In genomic region chr13:43565346-43565745, GRCm38 (mm10) we compare ENCODE assay signal across 9 mouse cellular contexts. TPM values are rescaled to one million over a fixed set of nuclear protein-coding genes. Genes with fewer than 3 reads are reported as not detected.
DNase-seq lines count a peak whose midpoint lies in the region; ATAC-seq and TF ChIP-seq lines count a peak whose summit lies in the region.
"Had no signal": no experiment of that assay in that cellular context is flagged by ENCODE, and none has a peak within 500 bp of the region (broad histone marks: within the 10 kb centered on the region; RNA-seq: fewer than 3 reads in every experiment).

No protein-coding gene starts in this region.

- no peak overlapping the region for H3K4me2 ChIP-seq in midbrain, embryonic 14.5 days (ENCODE audit: low read length)
- H3K4me2 ChIP-seq in midbrain, embryonic 16.5 days (ENCODE audit: low read length) = no peak overlapping the region
- no peak overlapping the region for H3K4me2 ChIP-seq in forebrain, embryonic 14.5 days (ENCODE audit: low read length)
- H3K4me2 ChIP-seq in hindbrain, postnatal 0 days (ENCODE audit: low read depth, low read length) = no peak overlapping the region
- no peak overlapping the region for H3K4me2 ChIP-seq in limb, embryonic 14.5 days (replicated peaks; ENCODE audit: low read depth, low read length, severe bottlenecking)
- H3K4me2 ChIP-seq: heart, embryonic 13.5 days had no signal

- H3K4me1 ChIP-seq in midbrain, embryonic 14.5 days (ENCODE audit: control insufficient read depth, insufficient read depth, low read length) = no peaks in the 10 kb centered on the region
- peaks cover 10% of the 10 kb centered on the region; the same call in 1 of the 2 replicates for H3K4me1 ChIP-seq in midbrain, embryonic 16.5 days (ENCODE audit: control insufficient read depth, insufficient read depth, low read length)
- H3K4me1 ChIP-seq in forebrain, embryonic 14.5 days (ENCODE audit: control insufficient read depth, insufficient read depth, low read length) = peaks cover 2% of the 10 kb centered on the region
- H3K4me1 ChIP-seq in hindbrain, postnatal 0 days (ENCODE audit: insufficient read depth, low read length) = no peaks in the 10 kb centered on the region
- no peaks in the 10 kb centered on the region; the same call in 1 of the 2 replicates for H3K4me1 ChIP-seq in limb, embryonic 14.5 days (ENCODE audit: control insufficient read depth, insufficient read depth, low read length)

- TF ChIP-seq POLR2A in limb, embryonic 14.5 days (IDR thresholded peaks at IDR 0.05; ENCODE audit: borderline replicate concordance, extremely low read depth, insufficient read depth, insufficient read length) = no peak

- peak; percentile 95 for TF ChIP-seq CTCF in hindbrain, postnatal 0 days (IDR thresholded peaks at IDR 0.05; ENCODE audit: low read depth)

- no peak for ATAC-seq in midbrain, embryonic 14.5 days (ENCODE audit: low FRiP score, low TSS enrichment)
- no peak for ATAC-seq in midbrain, embryonic 16.5 days
- ATAC-seq in forebrain, embryonic 14.5 days = peak; percentile 63
- no peak for ATAC-seq in hindbrain, postnatal 0 days
- ATAC-seq in limb, embryonic 14.5 days (ENCODE audit: low FRiP score, low read depth) = peak; percentile 50; the same call in 1 of the 2 replicates

- H3K27me3 ChIP-seq in midbrain, embryonic 14.5 days (ENCODE audit: control insufficient read depth, insufficient read depth, low read length) = no peaks in the 10 kb centered on the region
- no peaks in the 10 kb centered on the region for H3K27me3 ChIP-seq in midbrain, embryonic 16.5 days (ENCODE audit: control insufficient read depth, insufficient read depth, low read depth, low read length)
- no peaks in the 10 kb centered on the region for H3K27me3 ChIP-seq in forebrain, embryonic 14.5 days (replicated peaks; ENCODE audit: control insufficient read depth, insufficient read depth, low read length)
- H3K27me3 ChIP-seq in hindbrain, postnatal 0 days (ENCODE audit: insufficient read depth, low read length) = no peaks in the 10 kb centered on the region
- H3K27me3 ChIP-seq in limb, embryonic 14.5 days (ENCODE audit: control insufficient read depth, insufficient read depth, low read length) = no peaks in the 10 kb centered on the region
- H3K27me3 ChIP-seq: heart, embryonic 13.5 days had no signal

- no peak overlapping the region for H3K4me3 ChIP-seq in midbrain, embryonic 14.5 days (replicated peaks; ENCODE audit: low read depth, low read length)
- H3K4me3 ChIP-seq in midbrain, embryonic 16.5 days (ENCODE audit: low read depth, low read length) = no peak overlapping the region
- no peak overlapping the region for H3K4me3 ChIP-seq in forebrain, embryonic 14.5 days (ENCODE audit: low read depth, low read length)
- no peak overlapping the region for H3K4me3 ChIP-seq in hindbrain, postnatal 0 days (ENCODE audit: low read length)
- H3K4me3 ChIP-seq in limb, embryonic 14.5 days (replicated peaks; ENCODE audit: low read length) = no peak overlapping the region
- H3K4me3 ChIP-seq: heart, embryonic 13.5 days had no signal

- DNase-seq in midbrain, embryonic 14.5 days = peak; percentile 91
- DNase-seq in cerebellum, adult 11 months = peak; percentile 64
- peak; percentile 90 for DNase-seq in forebrain, embryonic 14.5 days (ENCODE audit: low spot score)
- DNase-seq in hindbrain, postnatal 0 days (ENCODE audit: low spot score) = peak; percentile 86
- peak; percentile 87 for DNase-seq in limb, embryonic 14.5 days (ENCODE audit: low spot score)
- peak; percentile 71 for DNase-seq in retina, adult 2 months (ENCODE audit: low read depth, low spot score)
- peak; percentile 87 for DNase-seq in thymus, postnatal 4 days

- H3K36me3 ChIP-seq in midbrain, embryonic 14.5 days (ENCODE audit: control insufficient read depth, insufficient read depth, low read length) = no peaks in the 10 kb centered on the region
- H3K36me3 ChIP-seq in midbrain, embryonic 16.5 days (ENCODE audit: control insufficient read depth, insufficient read depth, low read length) = no peaks in the 10 kb centered on the region
- no peaks in the 10 kb centered on the region for H3K36me3 ChIP-seq in forebrain, embryonic 14.5 days (ENCODE audit: control insufficient read depth, insufficient read depth, low read length)
- H3K36me3 ChIP-seq in hindbrain, postnatal 0 days (ENCODE audit: insufficient read depth, low read length) = no peaks in the 10 kb centered on the region
- no peaks in the 10 kb centered on the region for H3K36me3 ChIP-seq in limb, embryonic 14.5 days (ENCODE audit: control insufficient read depth, insufficient read depth, low read length)
- H3K36me3 ChIP-seq: heart, embryonic 13.5 days had no signal

- H3K27ac ChIP-seq in midbrain, embryonic 14.5 days (replicated peaks; ENCODE audit: low read depth, low read length) = no peak overlapping the region
- H3K27ac ChIP-seq in midbrain, embryonic 16.5 days (ENCODE audit: low read length) = no peak overlapping the region
- H3K27ac ChIP-seq in forebrain, embryonic 14.5 days (ENCODE audit: low read depth, low read length) = no peak overlapping the region
- H3K27ac ChIP-seq in hindbrain, postnatal 0 days = no peak overlapping the region
- H3K27ac ChIP-seq in limb, embryonic 14.5 days (replicated peaks; ENCODE audit: low read depth, low read length) = no peak overlapping the region
- H3K27ac ChIP-seq: heart, embryonic 13.5 days had no signal

- no peaks in the 10 kb centered on the region for H3K9me3 ChIP-seq in midbrain, embryonic 14.5 days (ENCODE audit: control insufficient read depth, low read length)
- H3K9me3 ChIP-seq in midbrain, embryonic 16.5 days (replicated peaks; ENCODE audit: control insufficient read depth, low read length, poor library complexity, severe bottlenecking) = no peaks in the 10 kb centered on the region
- no peaks in the 10 kb centered on the region for H3K9me3 ChIP-seq in forebrain, embryonic 14.5 days (replicated peaks; ENCODE audit: control insufficient read depth, low read length)
- no peaks in the 10 kb centered on the region for H3K9me3 ChIP-seq in hindbrain, postnatal 0 days (ENCODE audit: low read length)
- no peaks in the 10 kb centered on the region for H3K9me3 ChIP-seq in limb, embryonic 14.5 days (ENCODE audit: control insufficient read depth, low read length)
- H3K9me3 ChIP-seq: heart, embryonic 13.5 days had no signal

- H3K9ac ChIP-seq in midbrain, embryonic 14.5 days (replicated peaks; ENCODE audit: low read length) = no peak overlapping the region
- H3K9ac ChIP-seq in midbrain, embryonic 16.5 days (ENCODE audit: low read depth, low read length) = no peak overlapping the region
- H3K9ac ChIP-seq in forebrain, embryonic 14.5 days (ENCODE audit: low read length) = no peak overlapping the region
- no peak overlapping the region for H3K9ac ChIP-seq in hindbrain, postnatal 0 days (replicated peaks; ENCODE audit: low read length)
- H3K9ac ChIP-seq in limb, embryonic 14.5 days (ENCODE audit: low read depth, low read length, severe bottlenecking) = no peak overlapping the region
- H3K9ac ChIP-seq: heart, embryonic 13.5 days had no signal

- 19% methylated on average over 9 of the region's 9 CpGs for WGBS in midbrain, embryonic 14.5 days
- WGBS in midbrain, embryonic 16.5 days = 15% methylated on average over 9 of the region's 9 CpGs
- 16% methylated on average over 9 of the region's 9 CpGs for WGBS in forebrain, embryonic 14.5 days
- WGBS in hindbrain, postnatal 0 days = 18% methylated on average over 9 of the region's 9 CpGs
- WGBS in limb, embryonic 14.5 days = 12% methylated on average over 9 of the region's 9 CpGs

RNA-seq across cellular contexts. Expression of gene Mcur1, which starts 5.4 kb away (rescaled TPM):
- 6.6 and 10.8 TPM in 2 replicates for polyA plus RNA-seq in midbrain, embryonic 14.5 days (2014; fragmentation: Nextera tagmentation; extraction: Ambion mirVana)
- 5.6 and 6.2 TPM in 2 replicates for polyA plus RNA-seq in midbrain, embryonic 16.5 days (2015; fragmentation: Nextera tagmentation; extraction: Ambion mirVana)
- 7.2 and 7.6 TPM in 2 replicates for polyA plus RNA-seq in forebrain, embryonic 14.5 days (2014; fragmentation: Nextera tagmentation; extraction: Ambion mirVana)
- 9.3 and 12.4 TPM in 2 replicates for total RNA-seq in hindbrain, postnatal 0 days (2014; rRNA removed)
- 8.0 and 8.4 TPM in 2 replicates for polyA plus RNA-seq in hindbrain, postnatal 0 days (2015; fragmentation: Nextera tagmentation; extraction: Ambion mirVana)
- 19.7 and 23.1 TPM in 2 replicates for polyA plus RNA-seq in limb, embryonic 14.5 days (2012; rRNA removed)
- polyA plus RNA-seq in limb, embryonic 14.5 days (2014; fragmentation: Nextera tagmentation; extraction: Ambion mirVana) = 18.1 and 20.5 TPM in 2 replicates

RNA-seq across cellular contexts. Expression of gene Rnf182, which starts 50.2 kb away (rescaled TPM):
- polyA plus RNA-seq in midbrain, embryonic 14.5 days (2014; fragmentation: Nextera tagmentation; extraction: Ambion mirVana) = 32.7 and 38.0 TPM in 2 replicates
- polyA plus RNA-seq in midbrain, embryonic 16.5 days (2015; fragmentation: Nextera tagmentation; extraction: Ambion mirVana) = 32.7 and 38.9 TPM in 2 replicates
- polyA plus RNA-seq in forebrain, embryonic 14.5 days (2014; fragmentation: Nextera tagmentation; extraction: Ambion mirVana) = 35.0 and 46.6 TPM in 2 replicates
- 7.5 and 10.0 TPM in 2 replicates for total RNA-seq in hindbrain, postnatal 0 days (2014; rRNA removed)
- polyA plus RNA-seq in hindbrain, postnatal 0 days (2015; fragmentation: Nextera tagmentation; extraction: Ambion mirVana) = 20.7 and 26.2 TPM in 2 replicates
- 4.7 and 5.4 TPM in 2 replicates for polyA plus RNA-seq in limb, embryonic 14.5 days (2012; rRNA removed)
- polyA plus RNA-seq in limb, embryonic 14.5 days (2014; fragmentation: Nextera tagmentation; extraction: Ambion mirVana) = 8.6 and 9.2 TPM in 2 replicates

Comparison
In these comparisons a context has a peak if more than half of its experiments do, and no peak if none do; other contexts are left out.
1. ATAC-seq: peak in forebrain, embryonic 14.5 days (single experiment) and limb, embryonic 14.5 days (single experiment); none in midbrain, embryonic 14.5 days (single experiment), midbrain, embryonic 16.5 days (single experiment) and hindbrain, postnatal 0 days (single experiment).
2. Peak in every context shown above with its lines, with median percentiles within 50 percentile points of each other: DNase-seq.